Mouse (Mus musculus) cerebellum, postnatal 10 days (tissue): ENCODE measurements around the gene Mfsd6.
A peak's percentile ranks its signal among the peaks of the same experiment; 100 is the strongest.

Experiments used
- DNase-seq, 2 experiments: peaks; one replicate each; pipeline ENCODE4 v3.0.0; 2021; ENCODE audit warnings: mixed read lengths in 2 of 2

Gene Mfsd6

GRCm38 (mm10) chr1:52638101-52638500 is 89.2 kb downstream of the Mfsd6 start:
- DNase-seq, result no peak

DNA sequence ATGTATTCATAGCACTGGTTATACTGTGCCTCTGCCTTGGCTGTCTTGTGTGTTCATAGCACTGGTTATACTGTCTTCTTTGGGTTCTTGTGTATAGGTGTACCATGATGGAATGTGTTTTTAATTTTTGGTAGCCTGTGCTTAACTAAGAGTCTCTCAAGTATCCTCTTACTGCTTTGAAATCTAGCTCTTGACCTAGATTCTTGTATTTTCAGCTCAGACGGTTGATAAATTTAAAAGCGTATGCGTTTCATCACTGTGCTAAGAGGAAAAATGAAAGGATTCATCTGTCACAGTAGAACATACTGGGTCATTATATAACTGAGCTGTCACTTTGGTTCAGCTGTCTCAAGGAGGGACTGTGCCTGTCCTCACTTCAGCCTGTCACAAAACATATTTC is 91.3 kb downstream of the Mfsd6 start:
- DNase-seq, result no peak

- DNase-seq, result no peak
These were observed 93.0 kb downstream of the Mfsd6 start for GRCm38 (mm10) chr1:52634251-52634650.

DNA sequence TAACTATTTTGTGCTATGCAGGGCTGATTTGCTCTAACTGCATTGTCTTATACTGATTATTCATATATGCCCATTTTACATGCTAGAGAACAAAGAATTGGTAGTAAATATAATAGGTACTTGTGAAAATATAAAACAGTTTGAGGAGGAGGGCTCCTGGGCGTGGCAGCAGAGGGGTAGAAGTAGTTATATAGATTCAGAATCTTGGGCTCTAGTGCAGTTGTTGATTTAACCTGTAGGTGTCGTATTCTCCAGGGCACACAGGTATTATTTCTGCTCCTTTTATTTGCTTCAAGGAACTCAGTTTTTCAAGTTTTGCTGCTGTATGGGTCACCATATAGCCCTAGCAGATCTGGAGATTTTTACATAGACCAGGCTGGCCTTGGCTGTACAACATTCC is 95.7 kb downstream of the Mfsd6 start:
- DNase-seq, result peak; percentile 20 to 29

DNA sequence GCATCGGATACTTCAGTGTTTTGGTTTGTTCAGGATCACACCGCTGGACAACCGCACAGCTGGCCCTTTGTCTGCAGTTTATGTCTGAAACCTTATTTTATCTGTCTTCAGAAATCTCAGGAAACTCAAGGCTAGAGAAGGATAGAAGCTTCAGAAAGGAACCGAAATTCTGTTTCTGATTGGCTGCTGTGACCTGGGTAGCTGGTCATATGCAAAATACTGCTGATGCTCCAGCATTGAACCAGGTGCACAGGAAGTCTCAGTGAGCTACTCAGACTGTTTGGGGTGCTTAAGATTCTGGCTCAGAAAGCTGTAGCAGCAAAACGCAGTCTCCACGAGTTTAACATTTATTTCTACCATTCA is 96.3 kb downstream of the Mfsd6 start:
- no peak for DNase-seq

DNA sequence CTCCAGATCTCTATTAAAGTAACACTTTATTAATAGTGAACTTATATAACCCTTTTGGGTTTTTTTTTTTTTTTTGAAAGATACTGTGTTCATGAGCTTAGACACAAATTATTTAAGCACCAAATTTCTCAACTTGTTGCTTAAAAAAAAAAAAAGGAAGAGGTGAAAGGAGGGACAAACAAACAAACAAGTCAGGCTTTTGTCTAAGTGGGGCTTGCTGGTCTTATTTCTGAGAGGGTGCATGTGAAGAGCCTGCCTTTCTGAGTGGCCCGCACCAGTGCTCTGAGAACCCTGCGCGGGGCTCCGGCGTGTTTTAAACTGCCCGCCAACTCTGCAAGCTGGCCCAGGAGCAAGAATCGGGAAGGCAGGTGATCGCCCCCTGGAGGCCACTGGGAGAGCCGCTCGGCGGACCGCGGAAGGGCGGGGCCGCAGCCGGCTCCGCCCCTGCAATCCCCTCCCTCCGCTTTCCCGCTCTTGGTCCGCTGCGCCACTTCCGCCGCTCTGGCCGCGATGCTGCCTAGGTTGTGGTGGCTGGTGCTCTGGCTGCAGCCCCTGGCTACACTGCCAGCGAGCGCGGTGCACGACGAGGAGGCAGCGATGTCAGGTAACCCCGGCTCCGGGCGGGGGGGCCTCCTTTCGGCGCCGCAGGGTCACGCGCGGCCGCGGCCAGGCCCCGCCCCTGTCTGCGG is 96.9 kb downstream of the Mfsd6 start, which contains the start of gene Nemp2:
Nemp2 (plus strand) TSS at position 456 of the 689 bp plus-strand sequence.
- peak; percentile 97 to 98 for DNase-seq

DNA sequence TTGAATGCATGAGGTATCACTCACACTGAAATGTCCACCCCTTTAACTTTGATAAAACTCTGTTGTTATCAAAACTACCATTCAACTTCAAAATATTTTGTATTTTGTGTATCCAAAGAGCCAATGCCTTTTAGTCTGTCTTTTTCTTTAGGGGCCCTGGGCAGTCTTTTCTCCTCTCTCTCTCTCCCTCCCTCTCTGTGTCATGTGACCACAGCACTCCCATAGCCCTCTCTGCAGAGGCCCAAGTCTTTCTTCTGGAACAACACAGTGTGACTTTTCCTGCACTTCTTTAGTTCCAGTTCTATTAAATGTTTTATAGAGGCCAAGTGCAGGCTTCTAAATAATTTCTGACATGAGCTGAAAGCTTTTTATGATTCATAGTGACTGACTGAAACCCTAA is 106.8 kb downstream of the Mfsd6 start:
- no peak for DNase-seq

GRCm38 (mm10) chr1:52618217-52618616 is 109.0 kb downstream of the Mfsd6 start:
- DNase-seq, result no peak

DNA sequence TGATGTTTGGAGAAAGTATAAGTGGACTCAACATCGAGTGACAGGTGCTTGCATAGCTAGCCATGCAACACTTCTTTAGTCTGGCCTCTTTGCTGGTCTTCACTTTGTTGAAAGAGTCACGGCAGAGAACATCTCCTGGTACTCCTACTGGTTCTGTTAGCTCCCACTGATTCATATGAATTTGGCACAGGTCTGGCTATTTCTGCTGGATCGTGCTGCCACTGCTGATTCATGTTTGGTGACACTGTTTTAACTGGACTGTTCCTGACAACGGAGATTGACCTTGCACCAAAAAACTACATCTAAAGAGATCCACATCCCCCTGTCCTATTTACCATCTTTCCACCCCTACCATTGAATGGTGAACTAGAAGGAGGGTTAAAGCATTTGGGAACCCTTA is 118.8 kb downstream of the Mfsd6 start:
- no peak for DNase-seq

- no peak for DNase-seq
These were observed 119.6 kb downstream of the Mfsd6 start for GRCm38 (mm10) chr1:52607700-52608099.
